Mouse (Mus musculus) lung, embryonic 16.5 days (tissue): ENCODE measurements at regions not wholly inside any gene's neighbourhood (a gene's known extent, or its start where the extent isn't known, plus 50 kb on each side); places are given as distances from the start of the nearest gene placed in this dataset.

ENCODE experiments used
- ATAC-seq: fragments of 200-750 bp; cut with Nextera tagmentation; 2 replicates; pipeline ENCODE4 v1.8.0; 2017; ENCODE audit warnings: low read depth, mild to moderate bottlenecking, moderate library complexity
- H3K27ac ChIP-seq: fragments of 300-500 bp; sonication (generic); 2 replicates; pipeline ENCODE4 v1.5.1; 2014; ENCODE audit warnings: mild to moderate bottlenecking, control low read depth, low read length
- H3K27me3 ChIP-seq: fragments of 300-500 bp; sonication (generic); 2 replicates; pipeline ENCODE4 v1.6.1; 2014; ENCODE audit warnings: low read depth, low read length, mixed read lengths; ENCODE audit not compliant: control insufficient read depth, insufficient read depth
- H3K36me3 ChIP-seq: fragments of 300-500 bp; sonication (generic); 2 replicates; pipeline ENCODE4 v1.6.1; 2014; ENCODE audit warnings: low read length; ENCODE audit not compliant: control insufficient read depth, insufficient read depth
- H3K4me1 ChIP-seq: fragments of 300-500 bp; sonication (generic); replicated peaks from 2 replicates; pipeline ENCODE4 v1.6.1; 2014; ENCODE audit warnings: low read length, mixed read lengths; ENCODE audit not compliant: control insufficient read depth, insufficient read depth
- H3K4me2 ChIP-seq: fragments of 300-500 bp; sonication (generic); 2 replicates; pipeline ENCODE4 v1.6.1; 2014; ENCODE audit warnings: low read depth, low read length, control low read depth
- H3K4me3 ChIP-seq: fragments of 300-500 bp; sonication (generic); 2 replicates; pipeline ENCODE4 v1.5.1; 2014; ENCODE audit warnings: mild to moderate bottlenecking, low read length, control low read depth
- H3K9ac ChIP-seq: fragments of 300-500 bp; sonication (generic); 2 replicates; pipeline ENCODE4 v1.6.1; 2014; ENCODE audit warnings: low read length, control low read depth
- H3K9me3 ChIP-seq: fragments of 300-500 bp; sonication (generic); 2 replicates; pipeline ENCODE4 v1.6.1; 2016; ENCODE audit warnings: low read length; ENCODE audit not compliant: control insufficient read depth
- WGBS: fragments of 180-500 bp; shearing (Covaris S2); extraction: QIAGEN DNeasy Blood & Tissue Kit; methylation state at CpG from one replicate; pipeline ENCODE4 v1.1.7; 2014; 5-methylcytosine and 5-hydroxymethylcytosine counted together

- H3K4me3 ChIP-seq: no peak overlapping the region
- H3K4me1 ChIP-seq: peaks cover 16% of the 10 kb centered on the region
- no peaks in the 10 kb centered on the region for H3K27me3 ChIP-seq
- no peaks in the 10 kb centered on the region for H3K36me3 ChIP-seq
- no peak overlapping the region for H3K9ac ChIP-seq
- no peak for ATAC-seq
- peak overlapping the region; percentile 7 for H3K27ac ChIP-seq
- H3K4me2 ChIP-seq: no peak overlapping the region
- H3K9me3 ChIP-seq: no peaks in the 10 kb centered on the region
- WGBS: 56% methylated on average over 5 of the region's 5 CpGs
Measured at GRCm38 (mm10) chr10:8969016-8969415, 83.1 kb upstream of the Sash1 start.

- Histone ChIP-seq H3K9ac (no peak overlapping the region), H3K27ac (peak overlapping the region; percentile 56), H3K4me3 (no peak overlapping the region), H3K36me3 (no peaks in the 10 kb centered on the region), H3K9me3 (no peaks in the 10 kb centered on the region), H3K27me3 (no peaks in the 10 kb centered on the region), H3K4me2 (no peak overlapping the region), H3K4me1 (peaks cover 16% of the 10 kb centered on the region)
- ATAC-seq: peak; percentile 73
- 21% methylated on average over 8 of the region's 8 CpGs for WGBS
Measured at GRCm38 (mm10) chr10:8968276-8968923, 82.5 kb upstream of the Sash1 start.

- no peaks in the 10 kb centered on the region for H3K9me3 ChIP-seq
- H3K4me1 ChIP-seq: peaks cover under 1% of the 10 kb centered on the region
- H3K27me3 ChIP-seq: no peaks in the 10 kb centered on the region
- no peak overlapping the region for H3K4me3 ChIP-seq
- H3K9ac ChIP-seq: no peak overlapping the region
- H3K4me2 ChIP-seq: no peak overlapping the region
- 68% methylated on average over 5 of the region's 5 CpGs for WGBS
- no peak for ATAC-seq
- H3K36me3 ChIP-seq: no peaks in the 10 kb centered on the region
- no peak overlapping the region for H3K27ac ChIP-seq
Measured at GRCm38 (mm10) chr10:8962921-8963320, 77.1 kb upstream of the Sash1 start.

- H3K9ac ChIP-seq: no peak overlapping the region
- H3K9me3 ChIP-seq: no peaks in the 10 kb centered on the region
- H3K4me2 ChIP-seq: no peak overlapping the region
- no peak overlapping the region for H3K4me3 ChIP-seq
- H3K27ac ChIP-seq: no peak overlapping the region
- no peaks in the 10 kb centered on the region for H3K27me3 ChIP-seq
- no peak for ATAC-seq
- no peaks in the 10 kb centered on the region for H3K4me1 ChIP-seq
- H3K36me3 ChIP-seq: no peaks in the 10 kb centered on the region
- 66% methylated on average over 10 of the region's 10 CpGs for WGBS
Measured at GRCm38 (mm10) chr10:8960964-8961675, 75.2 kb upstream of the Sash1 start.

- H3K9ac ChIP-seq: no peak overlapping the region
- no peaks in the 10 kb centered on the region for H3K36me3 ChIP-seq
- H3K27me3 ChIP-seq: no peaks in the 10 kb centered on the region
- H3K9me3 ChIP-seq: no peaks in the 10 kb centered on the region
- 86% methylated on average over 9 of the region's 9 CpGs for WGBS
- no peak for ATAC-seq
- no peak overlapping the region for H3K4me2 ChIP-seq
- no peak overlapping the region for H3K27ac ChIP-seq
- H3K4me3 ChIP-seq: no peak overlapping the region
- no peaks in the 10 kb centered on the region for H3K4me1 ChIP-seq
Measured at GRCm38 (mm10) chr10:8960275-8960960, 74.5 kb upstream of the Sash1 start.

- Histone ChIP-seq H3K9me3 (no peaks in the 10 kb centered on the region), H3K4me1 (peaks cover 5% of the 10 kb centered on the region), H3K27ac (no peak overlapping the region), H3K9ac (no peak overlapping the region), H3K36me3 (no peaks in the 10 kb centered on the region), H3K4me3 (no peak overlapping the region), H3K27me3 (no peaks in the 10 kb centered on the region), H3K4me2 (no peak overlapping the region)
- no peak for ATAC-seq
- 36% methylated on average over 6 of the region's 6 CpGs for WGBS
Measured at GRCm38 (mm10) chr10:8955499-8956211, 69.8 kb upstream of the Sash1 start.

GRCm38 (mm10) chr10:8954003-8954402, 68.1 kb upstream of the Sash1 start:
- no peak for ATAC-seq
- no peak overlapping the region for H3K4me2 ChIP-seq
- peaks cover 6% of the 10 kb centered on the region for H3K4me1 ChIP-seq
- 81% methylated on average over 4 of the region's 4 CpGs for WGBS
- H3K9ac ChIP-seq: no peak overlapping the region
- H3K27me3 ChIP-seq: no peaks in the 10 kb centered on the region
- H3K27ac ChIP-seq: no peak overlapping the region
- H3K4me3 ChIP-seq: no peak overlapping the region
- no peaks in the 10 kb centered on the region for H3K9me3 ChIP-seq
- no peaks in the 10 kb centered on the region for H3K36me3 ChIP-seq

GRCm38 (mm10) chr10:8952922-8953321, 67.1 kb upstream of the Sash1 start:
- H3K36me3 ChIP-seq: no peaks in the 10 kb centered on the region
- H3K27ac ChIP-seq: no peak overlapping the region
- peaks cover 6% of the 10 kb centered on the region for H3K4me1 ChIP-seq
- 82% methylated on average over 5 of the region's 5 CpGs for WGBS
- no peak overlapping the region for H3K4me3 ChIP-seq
- ATAC-seq: no peak
- no peaks in the 10 kb centered on the region for H3K27me3 ChIP-seq
- no peak overlapping the region for H3K9ac ChIP-seq
- no peaks in the 10 kb centered on the region for H3K9me3 ChIP-seq
- no peak overlapping the region for H3K4me2 ChIP-seq

GRCm38 (mm10) chr10:8951937-8952336, 66.1 kb upstream of the Sash1 start:
- Histone ChIP-seq H3K27ac (no peak overlapping the region), H3K36me3 (no peaks in the 10 kb centered on the region), H3K4me2 (no peak overlapping the region), H3K9ac (no peak overlapping the region), H3K4me1 (peaks cover 6% of the 10 kb centered on the region), H3K9me3 (no peaks in the 10 kb centered on the region), H3K27me3 (no peaks in the 10 kb centered on the region), H3K4me3 (no peak overlapping the region)
- 82% methylated on average over 3 of the region's 3 CpGs for whole genome bisulfite sequencing
- ATAC-seq: no peak
